Mouse (Mus musculus): ENCODE results near the gene Rufy1. TPM values are rescaled to one million over a fixed set of nuclear protein-coding genes. Genes with fewer than 3 reads are reported as not detected.

The Rufy1 gene
- total and polyA plus RNA-seq, 3 experiments, result 8.3 to 31.4 (median 13.8) TPM

DNA sequence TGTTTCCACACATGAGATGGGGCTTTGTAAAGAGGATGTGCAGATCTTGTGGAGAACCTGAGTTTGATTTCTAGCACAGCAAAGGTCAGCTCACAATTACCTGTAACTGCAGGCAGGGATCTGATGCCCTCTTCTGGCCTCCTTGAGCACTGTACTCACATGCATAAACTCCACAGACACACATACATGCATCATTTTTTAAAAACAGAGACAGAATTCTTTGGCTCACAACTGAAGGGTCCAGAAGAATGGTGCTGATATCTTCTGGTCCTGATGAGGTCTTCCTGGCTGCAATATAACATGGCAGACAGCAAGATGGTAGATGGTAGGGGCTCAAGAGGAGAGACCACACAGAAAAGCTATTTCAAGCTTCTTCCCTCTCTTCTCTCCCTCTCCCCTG lies 76.8 kb downstream of the Rufy1 start, which contains the start of gene Cby3:
Gene Cby3 (plus strand): TSS at position 301 of the 400 bp plus-strand sequence.
- DNase-seq (ENCODE audit: low spot score) (no peak), ATAC-seq (ENCODE audit: extremely low read depth, insufficient number of reproducible peaks, low FRiP score, poor library complexity, severe bottlenecking) (no peak)
- Histone ChIP-seq H3K36me3 (replicated peaks) (no peaks in the 10 kb centered on the region), H3K9me3 (replicated peaks) (peaks cover 9% of the 10 kb centered on the region), H3K4me3 (ENCODE audit: low read depth, low read length) (no peak within 1 kb of the TSS), H3K27me3 (ENCODE audit: insufficient read depth, low read length) (peaks cover 30% of the 10 kb centered on the region), H3K4me1 (ENCODE audit: insufficient read depth, low read depth, low read length) (peaks cover 10% of the 10 kb centered on the region)
- TF ChIP-seq GATA1 (IDR thresholded peaks at IDR 0.05; ENCODE audit: borderline replicate concordance, low read length), result no peak
- no peak for TF ChIP-seq CTCF (IDR thresholded peaks at IDR 0.05; ENCODE audit: low read depth, low read length)
- no peak for TF ChIP-seq GATA2 (IDR thresholded peaks at IDR 0.05; ENCODE audit: borderline replicate concordance, low read depth, low read length)
- TF ChIP-seq TAL1 (conservative IDR thresholded peaks at IDR 0.05; ENCODE audit: low read depth, low read length), result no peak
- TF ChIP-seq POLR2AphosphoS5 (IDR thresholded peaks at IDR 0.05; ENCODE audit: insufficient replicate concordance, low read depth, low read length), result no peak

- H3K9me3 ChIP-seq (replicated peaks), result peaks cover 7% of the 10 kb centered on the region; the same call in 1 of the 2 replicates
- peaks cover 16% of the 10 kb centered on the region for H3K27me3 ChIP-seq (ENCODE audit: insufficient read depth, low read length)
- peaks cover 7% of the 10 kb centered on the region for H3K4me1 ChIP-seq (ENCODE audit: insufficient read depth, low read depth, low read length)
- H3K36me3 ChIP-seq (replicated peaks), result no peaks in the 10 kb centered on the region
- DNase-seq (ENCODE audit: low spot score), result no peak
- no peak for TF ChIP-seq TAL1 (conservative IDR thresholded peaks at IDR 0.05; ENCODE audit: low read depth, low read length)
- TF ChIP-seq GATA1 (IDR thresholded peaks at IDR 0.05; ENCODE audit: borderline replicate concordance, low read length), result no peak
- no peak for TF ChIP-seq POLR2AphosphoS5 (IDR thresholded peaks at IDR 0.05; ENCODE audit: insufficient replicate concordance, low read depth, low read length)
- TF ChIP-seq CTCF (IDR thresholded peaks at IDR 0.05; ENCODE audit: low read depth, low read length), result no peak
- no peak for TF ChIP-seq GATA2 (IDR thresholded peaks at IDR 0.05; ENCODE audit: borderline replicate concordance, low read depth, low read length)
- H3K4me3 ChIP-seq (ENCODE audit: low read depth, low read length), result no peak overlapping the region
- ATAC-seq (ENCODE audit: extremely low read depth, insufficient number of reproducible peaks, low FRiP score, poor library complexity, severe bottlenecking), result no peak
These were observed 78.7 kb downstream of the Rufy1 start for GRCm38 (mm10) chr11:50352177-50352576.

DNA sequence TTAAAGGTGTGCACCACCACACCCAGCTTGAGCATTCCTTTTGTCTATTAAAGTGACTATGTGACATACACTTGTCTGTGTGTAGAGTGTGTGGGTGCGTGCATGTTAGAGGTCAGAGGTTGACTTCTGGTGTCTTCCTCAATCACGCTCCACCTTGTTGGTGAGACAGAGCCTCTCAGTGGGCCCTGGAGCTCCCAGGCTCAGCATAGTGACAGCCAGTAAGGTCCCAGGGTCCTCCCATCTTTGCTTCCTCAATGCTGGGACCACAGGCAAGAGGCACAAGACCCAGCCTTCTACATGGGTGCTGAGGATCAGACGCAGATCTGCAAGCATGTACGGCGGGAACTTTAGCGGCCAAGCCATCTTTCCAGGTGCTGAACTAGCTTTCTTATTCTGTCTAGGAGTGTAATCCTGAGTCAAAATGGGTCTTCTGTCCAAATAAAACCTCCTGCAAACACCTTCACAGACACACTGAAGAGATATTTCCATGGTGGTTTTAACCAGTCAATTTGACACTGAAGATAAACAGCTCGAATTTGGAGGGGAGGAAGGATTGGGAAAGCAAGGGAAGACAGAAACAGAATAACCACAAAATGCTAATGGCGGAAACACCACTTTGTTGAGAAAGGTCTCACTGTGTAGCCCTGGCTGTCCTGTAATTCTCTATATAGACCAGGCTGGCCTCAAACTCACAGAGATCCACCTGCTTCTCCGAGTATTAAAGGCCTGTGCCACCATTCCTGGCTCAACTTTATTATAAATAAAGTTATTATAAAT lies 84.5 kb downstream of the Rufy1 start:
- no peaks in the 10 kb centered on the region for H3K9me3 ChIP-seq (replicated peaks)
- TF ChIP-seq CTCF (IDR thresholded peaks at IDR 0.05; ENCODE audit: low read depth, low read length) (no peak), TAL1 (conservative IDR thresholded peaks at IDR 0.05; ENCODE audit: low read depth, low read length) (no peak), GATA2 (IDR thresholded peaks at IDR 0.05; ENCODE audit: borderline replicate concordance, low read depth, low read length) (no peak), POLR2AphosphoS5 (IDR thresholded peaks at IDR 0.05; ENCODE audit: insufficient replicate concordance, low read depth, low read length) (no peak), GATA1 (IDR thresholded peaks at IDR 0.05; ENCODE audit: borderline replicate concordance, low read length) (no peak)
- ATAC-seq (ENCODE audit: extremely low read depth, insufficient number of reproducible peaks, low FRiP score, poor library complexity, severe bottlenecking) (no peak), DNase-seq (ENCODE audit: low spot score) (no peak)
- no peaks in the 10 kb centered on the region for H3K36me3 ChIP-seq (replicated peaks)
- no peaks in the 10 kb centered on the region for H3K4me1 ChIP-seq (ENCODE audit: insufficient read depth, low read depth, low read length)
- peaks cover 8% of the 10 kb centered on the region for H3K27me3 ChIP-seq (ENCODE audit: insufficient read depth, low read length)
- H3K4me3 ChIP-seq (ENCODE audit: low read depth, low read length), result no peak overlapping the region

GRCm38 (mm10) chr11:50345486-50345885 lies 85.4 kb downstream of the Rufy1 start:
- no peak for TF ChIP-seq GATA2 (IDR thresholded peaks at IDR 0.05; ENCODE audit: borderline replicate concordance, low read depth, low read length)
- no peak for TF ChIP-seq GATA1 (IDR thresholded peaks at IDR 0.05; ENCODE audit: borderline replicate concordance, low read length)
- no peak for TF ChIP-seq CTCF (IDR thresholded peaks at IDR 0.05; ENCODE audit: low read depth, low read length)
- TF ChIP-seq TAL1 (conservative IDR thresholded peaks at IDR 0.05; ENCODE audit: low read depth, low read length), result no peak
- no peak for TF ChIP-seq POLR2AphosphoS5 (IDR thresholded peaks at IDR 0.05; ENCODE audit: insufficient replicate concordance, low read depth, low read length)
- H3K36me3 ChIP-seq (replicated peaks), result no peaks in the 10 kb centered on the region
- H3K27me3 ChIP-seq (ENCODE audit: insufficient read depth, low read length), result peaks cover 8% of the 10 kb centered on the region
- ATAC-seq (ENCODE audit: extremely low read depth, insufficient number of reproducible peaks, low FRiP score, poor library complexity, severe bottlenecking), result no peak
- H3K9me3 ChIP-seq (replicated peaks), result no peaks in the 10 kb centered on the region
- DNase-seq (ENCODE audit: low spot score), result no peak
- no peaks in the 10 kb centered on the region for H3K4me1 ChIP-seq (ENCODE audit: insufficient read depth, low read depth, low read length)
- no peak overlapping the region for H3K4me3 ChIP-seq (ENCODE audit: low read depth, low read length)

Other genes starting within 250 kb of the Rufy1 start
- gene Sqstm1, start 220.3 kb downstream of the Rufy1 start, total RNA-seq (2014; fragmentation: Nextera tagmentation), result 118 and 252 TPM in 2 replicates
- gene Sqstm1, start 220.3 kb downstream of the Rufy1 start, total RNA-seq (2017), result 663 and 687 TPM in 2 replicates
- 134 and 138 TPM in 2 replicates for gene Sqstm1, start 220.3 kb downstream of the Rufy1 start, polyA plus RNA-seq (2012)
- 18.4 and 24.2 TPM in 2 replicates for gene Mgat4b, start 220.2 kb downstream of the Rufy1 start, total RNA-seq (2014; fragmentation: Nextera tagmentation)
- gene Mgat4b, start 220.2 kb downstream of the Rufy1 start, total RNA-seq (2017), result 15.6 and 18.3 TPM in 2 replicates
- gene Mgat4b, start 220.2 kb downstream of the Rufy1 start, polyA plus RNA-seq (2012), result 106 and 120 TPM in 2 replicates
- gene Ltc4s, start 192.5 kb downstream of the Rufy1 start, total RNA-seq (2014; fragmentation: Nextera tagmentation), result not detected in 2 replicates
- gene Ltc4s, start 192.5 kb downstream of the Rufy1 start, total RNA-seq (2017), result not detected in 2 replicates
- gene Ltc4s, start 192.5 kb downstream of the Rufy1 start, polyA plus RNA-seq (2012), result not detected in 2 replicates
- gene Maml1, start 138.8 kb downstream of the Rufy1 start, total RNA-seq (2014; fragmentation: Nextera tagmentation), result 34.4 and 44.8 TPM in 2 replicates
- 5.5 and 6.1 TPM in 2 replicates for gene Maml1, start 138.8 kb downstream of the Rufy1 start, total RNA-seq (2017)
- 15.2 and 17.8 TPM in 2 replicates for gene Maml1, start 138.8 kb downstream of the Rufy1 start, polyA plus RNA-seq (2012)
- 369 and 385 TPM in 2 replicates for gene Canx, start 105.5 kb downstream of the Rufy1 start, total RNA-seq (2014; fragmentation: Nextera tagmentation)
- gene Canx, start 105.5 kb downstream of the Rufy1 start, total RNA-seq (2017), result 393 and 558 TPM in 2 replicates
- gene Canx, start 105.5 kb downstream of the Rufy1 start, polyA plus RNA-seq (2012), result 39.0 and 61.0 TPM in 2 replicates
- gene Cby3, start 76.7 kb downstream of the Rufy1 start, total RNA-seq (2014; fragmentation: Nextera tagmentation), result not detected in 2 replicates
- not detected in 2 replicates for gene Cby3, start 76.7 kb downstream of the Rufy1 start, total RNA-seq (2017)
- not detected in 2 replicates for gene Cby3, start 76.7 kb downstream of the Rufy1 start, polyA plus RNA-seq (2012)
- gene Hnrnph1, start 54.1 kb downstream of the Rufy1 start, total RNA-seq (2014; fragmentation: Nextera tagmentation), result 360 and 411 TPM in 2 replicates
- 498 and 593 TPM in 2 replicates for gene Hnrnph1, start 54.1 kb downstream of the Rufy1 start, total RNA-seq (2017)
- gene Hnrnph1, start 54.1 kb downstream of the Rufy1 start, polyA plus RNA-seq (2012), result 203 and 230 TPM in 2 replicates
- gene Adamts2, start 171.0 kb upstream of the Rufy1 start, total RNA-seq (2014; fragmentation: Nextera tagmentation), result not detected in 2 replicates
- gene Adamts2, start 171.0 kb upstream of the Rufy1 start, total RNA-seq (2017), result under 0.01 and 0.05 TPM in 2 replicates
- gene Adamts2, start 171.0 kb upstream of the Rufy1 start, polyA plus RNA-seq (2012), result not detected in 2 replicates

Measured in G1E (cell line).